Mouse (Mus musculus): ENCODE measurements around the gene Hps4. TPM values are rescaled to one million over a fixed set of nuclear protein-coding genes. Genes with fewer than 3 reads are reported as not detected.

Gene Hps4
- total and polyA plus RNA-seq, 3 experiments, result 8.0 to 15.5 (median 8.5) TPM

- Histone ChIP-seq H3K4me3 (no peak overlapping the region), H3K27ac (no peak overlapping the region), H3K4me1 (ENCODE audit: control insufficient read depth, insufficient read depth, low read length) (peaks cover 2% of the 10 kb centered on the region; the same call in 1 of the 2 replicates), H3K9ac (ENCODE audit: low read depth, low read length) (no peak overlapping the region), H3K36me3 (ENCODE audit: control insufficient read depth, insufficient read depth, low read length) (no peaks in the 10 kb centered on the region), H3K79me2 (replicated peaks; ENCODE audit: control insufficient read depth, insufficient read depth, low read length) (no peaks in the 10 kb centered on the region), H3K27me3 (ENCODE audit: control insufficient read depth, insufficient read depth, low read length) (peaks cover 2% of the 10 kb centered on the region; the same call in 1 of the 2 replicates)
- WGBS, result 68% methylated on average over 2 of the region's 2 CpGs
- TF ChIP-seq CTCF (IDR thresholded peaks at IDR 0.05), result no peak
- no peak for TF ChIP-seq POLR2A (IDR thresholded peaks at IDR 0.05; ENCODE audit: insufficient read depth, low read depth, low read length)
- no peak for TF ChIP-seq EP300 (IDR thresholded peaks at IDR 0.05; ENCODE audit: insufficient read depth, low read depth, low read length)
- intact Hi-C loops (cut with DNase I), result no loop called here
- DNase-seq, result no peak
Measured at GRCm38 (mm10) chr5:112385973-112386372, 43.1 kb downstream of the Hps4 start.

- H3K27me3 ChIP-seq (ENCODE audit: control insufficient read depth, insufficient read depth, low read length), result peaks cover 10% of the 10 kb centered on the region
- intact Hi-C loops (cut with DNase I), result no loop called here
Measured at GRCm38 (mm10) chr5:112389352-112389751, 46.5 kb downstream of the Hps4 start.

GRCm38 (mm10) chr5:112391002-112391401 is 48.1 kb downstream of the Hps4 start:
- no peak for DNase-seq
- no peak overlapping the region for H3K27ac ChIP-seq
- TF ChIP-seq POLR2A (IDR thresholded peaks at IDR 0.05; ENCODE audit: insufficient read depth, low read depth, low read length) (no peak), CTCF (IDR thresholded peaks at IDR 0.05) (no peak), EP300 (IDR thresholded peaks at IDR 0.05; ENCODE audit: insufficient read depth, low read depth, low read length) (no peak)
- intact Hi-C loops (cut with DNase I), result no loop called here
- H3K36me3 ChIP-seq (ENCODE audit: control insufficient read depth, insufficient read depth, low read length), result no peaks in the 10 kb centered on the region
- H3K27me3 ChIP-seq (ENCODE audit: control insufficient read depth, insufficient read depth, low read length), result peaks cover 15% of the 10 kb centered on the region
- H3K4me1 ChIP-seq (ENCODE audit: control insufficient read depth, insufficient read depth, low read length), result no peaks in the 10 kb centered on the region
- no peaks in the 10 kb centered on the region for H3K79me2 ChIP-seq (replicated peaks; ENCODE audit: control insufficient read depth, insufficient read depth, low read length)
- 39% methylated on average over 16 of the region's 16 CpGs for WGBS
- no peak overlapping the region for H3K9ac ChIP-seq (ENCODE audit: low read depth, low read length)
- no peak overlapping the region for H3K4me3 ChIP-seq

More at GRCm38 (mm10) chr5:112389352-112389751, 46.5 kb downstream of the Hps4 start:
- H3K9ac ChIP-seq (ENCODE audit: low read depth, low read length), result no peak overlapping the region
- no peak for DNase-seq
- H3K79me2 ChIP-seq (replicated peaks; ENCODE audit: control insufficient read depth, insufficient read depth, low read length), result no peaks in the 10 kb centered on the region
- no peak overlapping the region for H3K27ac ChIP-seq
- TF ChIP-seq EP300 (IDR thresholded peaks at IDR 0.05; ENCODE audit: insufficient read depth, low read depth, low read length) (no peak), POLR2A (IDR thresholded peaks at IDR 0.05; ENCODE audit: insufficient read depth, low read depth, low read length) (no peak), CTCF (IDR thresholded peaks at IDR 0.05) (no peak)
- H3K36me3 ChIP-seq (ENCODE audit: control insufficient read depth, insufficient read depth, low read length), result no peaks in the 10 kb centered on the region
- no peaks in the 10 kb centered on the region for H3K4me1 ChIP-seq (ENCODE audit: control insufficient read depth, insufficient read depth, low read length)
- 80% methylated on average over 9 of the region's 9 CpGs for WGBS
- H3K4me3 ChIP-seq, result no peak overlapping the region

GRCm38 (mm10) chr5:112391676-112392323 is 48.9 kb downstream of the Hps4 start:
- H3K27ac ChIP-seq, result no peak overlapping the region
- intact Hi-C loops (cut with DNase I), result no loop called here
- peaks cover 15% of the 10 kb centered on the region for H3K27me3 ChIP-seq (ENCODE audit: control insufficient read depth, insufficient read depth, low read length)
- WGBS, result 54% methylated on average over 27 of the region's 27 CpGs
- H3K4me1 ChIP-seq (ENCODE audit: control insufficient read depth, insufficient read depth, low read length), result no peaks in the 10 kb centered on the region
- no peak overlapping the region for H3K4me3 ChIP-seq
- TF ChIP-seq CTCF (IDR thresholded peaks at IDR 0.05) (no peak), EP300 (IDR thresholded peaks at IDR 0.05; ENCODE audit: insufficient read depth, low read depth, low read length) (no peak), POLR2A (IDR thresholded peaks at IDR 0.05; ENCODE audit: insufficient read depth, low read depth, low read length) (no peak)
- DNase-seq, result no peak
- no peaks in the 10 kb centered on the region for H3K36me3 ChIP-seq (ENCODE audit: control insufficient read depth, insufficient read depth, low read length)
- H3K79me2 ChIP-seq (replicated peaks; ENCODE audit: control insufficient read depth, insufficient read depth, low read length), result no peaks in the 10 kb centered on the region
- H3K9ac ChIP-seq (ENCODE audit: low read depth, low read length), result no peak overlapping the region

GRCm38 (mm10) chr5:112393741-112394414 is 51.0 kb downstream of the Hps4 start:
- peaks cover 15% of the 10 kb centered on the region for H3K27me3 ChIP-seq (ENCODE audit: control insufficient read depth, insufficient read depth, low read length)
- intact Hi-C loops (cut with DNase I), result no loop called here
- no peaks in the 10 kb centered on the region for H3K79me2 ChIP-seq (replicated peaks; ENCODE audit: control insufficient read depth, insufficient read depth, low read length)
- no peak for DNase-seq
- H3K27ac ChIP-seq, result no peak overlapping the region
- H3K4me3 ChIP-seq, result no peak overlapping the region
- H3K4me1 ChIP-seq (ENCODE audit: control insufficient read depth, insufficient read depth, low read length), result no peaks in the 10 kb centered on the region
- no peaks in the 10 kb centered on the region for H3K36me3 ChIP-seq (ENCODE audit: control insufficient read depth, insufficient read depth, low read length)
- WGBS, result 11% methylated on average over 18 of the region's 18 CpGs
- no peak overlapping the region for H3K9ac ChIP-seq (ENCODE audit: low read depth, low read length)
- no peak for TF ChIP-seq EP300 (IDR thresholded peaks at IDR 0.05; ENCODE audit: insufficient read depth, low read depth, low read length)
- no peak for TF ChIP-seq CTCF (IDR thresholded peaks at IDR 0.05)
- TF ChIP-seq POLR2A (IDR thresholded peaks at IDR 0.05; ENCODE audit: insufficient read depth, low read depth, low read length), result no peak

GRCm38 (mm10) chr5:112394415-112394763 is 51.5 kb downstream of the Hps4 start:
- no peak for TF ChIP-seq EP300 (IDR thresholded peaks at IDR 0.05; ENCODE audit: insufficient read depth, low read depth, low read length)
- TF ChIP-seq POLR2A (IDR thresholded peaks at IDR 0.05; ENCODE audit: insufficient read depth, low read depth, low read length), result no peak
- TF ChIP-seq CTCF (IDR thresholded peaks at IDR 0.05), result no peak
- WGBS, result under 1% methylated on average over 28 of the region's 28 CpGs
- H3K4me3 ChIP-seq, result 0 out of 2 replicates have a peak overlapping the region, but pooled peaks have one; percentile 26
- DNase-seq, result no peak
- peak overlapping the region; percentile 26 for H3K9ac ChIP-seq (ENCODE audit: low read depth, low read length)
- intact Hi-C loops (cut with DNase I), result no loop called here
- H3K4me1 ChIP-seq (ENCODE audit: control insufficient read depth, insufficient read depth, low read length), result no peaks in the 10 kb centered on the region
- no peaks in the 10 kb centered on the region for H3K79me2 ChIP-seq (replicated peaks; ENCODE audit: control insufficient read depth, insufficient read depth, low read length)
- no peaks in the 10 kb centered on the region for H3K36me3 ChIP-seq (ENCODE audit: control insufficient read depth, insufficient read depth, low read length)
- H3K27me3 ChIP-seq (ENCODE audit: control insufficient read depth, insufficient read depth, low read length), result peaks cover 15% of the 10 kb centered on the region
- no peak overlapping the region for H3K27ac ChIP-seq
